Mouse (Mus musculus) ES-E14 (cell line): ENCODE results near the gene Tbxas1.

ENCODE experiments used
- HCFC1 ChIP-seq: IDR thresholded peaks from 2 replicates; pipeline ENCODE4 v1.6.1; 2012; ENCODE audit warnings: low read length, inconsistent platforms, borderline replicate concordance; ENCODE audit not compliant: insufficient read depth
- ZC3H11A ChIP-seq: IDR thresholded peaks from 2 replicates; pipeline ENCODE4 v1.6.1; 2012; ENCODE audit warnings: low read depth, mild to moderate bottlenecking, inconsistent platforms, low read length, borderline replicate concordance
- ZNF384 ChIP-seq: IDR thresholded peaks from 2 replicates; pipeline ENCODE4 v1.6.1; 2012; ENCODE audit warnings: low read depth, low read length, inconsistent platforms

DNA sequence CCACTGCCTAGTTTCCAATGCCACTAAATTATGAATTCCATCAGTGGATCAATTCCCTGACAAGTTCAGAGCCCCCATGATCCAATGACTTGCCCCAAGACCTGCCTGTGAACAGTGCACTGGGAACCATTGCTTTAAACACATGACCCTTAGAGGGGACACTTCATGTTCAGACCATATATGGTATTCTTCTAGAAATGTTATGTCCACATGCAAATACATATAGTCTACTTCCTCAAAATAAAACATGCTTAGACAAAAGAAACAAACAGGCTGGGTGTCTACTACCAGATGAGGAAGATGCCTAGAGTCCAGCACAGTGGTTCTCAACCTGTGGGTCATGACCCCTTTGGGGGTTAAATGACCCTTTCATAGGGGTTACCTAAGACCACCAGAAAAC, 201.3 kb downstream of the Tbxas1 start:
- TF ChIP-seq HCFC1: no peak
- TF ChIP-seq ZNF384: no peak
- no peak for TF ChIP-seq ZC3H11A
